8 mouse cellular contexts compared by ENCODE assay signal in genomic region chr7:142285130-142285835, GRCm38 (mm10). TPM values are rescaled to one million over a fixed set of nuclear protein-coding genes. Genes with fewer than 3 reads are reported as not detected.
A peak's percentile ranks its signal among the peaks of the same experiment; 100 is the strongest.
DNase-seq lines count a peak whose midpoint lies in the region; ATAC-seq and TF ChIP-seq lines count a peak whose summit lies in the region.

No protein-coding gene starts in this region.

- peaks cover 28% of the 10 kb centered on the region for H3K4me1 ChIP-seq in heart, embryonic 10.5 days
- peaks cover 11% of the 10 kb centered on the region; the same call in 1 of the 2 replicates for H3K4me1 ChIP-seq in kidney, embryonic 14.5 days (ENCODE audit: control insufficient read depth, insufficient read depth, low read length)
- H3K4me1 ChIP-seq in liver, embryonic 12.5 days: peaks cover 12% of the 10 kb centered on the region
- H3K4me1 ChIP-seq in neural tube, embryonic 12.5 days: peaks cover 8% of the 10 kb centered on the region; the same call in 1 of the 2 replicates

- intact Hi-C loops in gastrocnemius, adult 2 months (cut with DNase I): loop anchor here (2.0 to 10.0 kb wide), 2 partner anchors 138 to 190 kb away; partner anchors contain the start of gene Dusp8

- H3K9ac ChIP-seq in kidney, embryonic 14.5 days (ENCODE audit: low read depth, low read length): peak overlapping the region; percentile 75; the same call in 1 of the 2 replicates
- H3K9ac ChIP-seq in liver, embryonic 12.5 days: peak overlapping the region; percentile 61; the same call in 1 of the 2 replicates
- H3K9ac ChIP-seq in neural tube, embryonic 12.5 days: 0 out of 2 replicates have a peak overlapping the region, but pooled peaks have one; percentile 35

- TF ChIP-seq CTCF in gastrocnemius, adult 2 months (IDR thresholded peaks at IDR 0.05): peak; percentile 51

- H3K4me3 ChIP-seq in gastrocnemius, adult 2 months: peak overlapping the region; percentile 87
- peak overlapping the region; percentile 74 for H3K4me3 ChIP-seq in heart, embryonic 10.5 days
- H3K4me3 ChIP-seq in kidney, embryonic 14.5 days (ENCODE audit: low read length): peak overlapping the region; percentile 59
- peak overlapping the region; percentile 61; the same call in 1 of the 2 replicates for H3K4me3 ChIP-seq in liver, embryonic 12.5 days
- H3K4me3 ChIP-seq in neural tube, embryonic 12.5 days: peak overlapping the region; percentile 52

- H3K27ac ChIP-seq in gastrocnemius, adult 2 months: peak overlapping the region; percentile 89
- H3K27ac ChIP-seq in heart, embryonic 10.5 days: peak overlapping the region; percentile 90
- no peak overlapping the region; the same call in 1 of the 2 replicates for H3K27ac ChIP-seq in kidney, embryonic 14.5 days (ENCODE audit: low read depth, low read length)
- H3K27ac ChIP-seq in liver, embryonic 12.5 days: no peak overlapping the region
- H3K27ac ChIP-seq in neural tube, embryonic 12.5 days: no peak overlapping the region

- DNase-seq in gastrocnemius, adult 2 months: peak; percentile 40
- no peak for DNase-seq in gastrocnemius, postnatal 4 days (ENCODE audit: low spot score in 2 of 2)
- peak; percentile 49 to 52 for DNase-seq in cerebellum, postnatal 36 days
- DNase-seq in heart, embryonic 10.5 days (ENCODE audit: low spot score): peak; percentile 83
- DNase-seq in spleen, adult 18-20 months: no peak

- ATAC-seq in kidney, embryonic 14.5 days (ENCODE audit: low FRiP score, low TSS enrichment): peak; percentile 66
- ATAC-seq in liver, embryonic 12.5 days: 0 out of 2 replicates have a peak, but pooled peaks have one; percentile 35
- ATAC-seq in neural tube, embryonic 12.5 days (ENCODE audit: low FRiP score, low read depth): peak; percentile 66

- H3K4me2 ChIP-seq in kidney, embryonic 14.5 days (replicated peaks; ENCODE audit: low read depth, low read length): peak overlapping the region; percentile 79
- peak overlapping the region; percentile 85 for H3K4me2 ChIP-seq in liver, embryonic 12.5 days
- peak overlapping the region; percentile 82 for H3K4me2 ChIP-seq in neural tube, embryonic 12.5 days (replicated peaks)

- no peaks in the 10 kb centered on the region for H3K9me3 ChIP-seq in heart, embryonic 10.5 days
- no peaks in the 10 kb centered on the region for H3K9me3 ChIP-seq in kidney, embryonic 14.5 days (ENCODE audit: control insufficient read depth, low read length)
- H3K9me3 ChIP-seq in liver, embryonic 12.5 days (replicated peaks): no peaks in the 10 kb centered on the region
- no peaks in the 10 kb centered on the region for H3K9me3 ChIP-seq in neural tube, embryonic 12.5 days

- WGBS in heart, embryonic 10.5 days: 25% methylated on average over 23 of the region's 23 CpGs
- WGBS in kidney, embryonic 14.5 days: 9% methylated on average over 23 of the region's 23 CpGs
- 24% methylated on average over 23 of the region's 23 CpGs for WGBS in liver, embryonic 12.5 days (ENCODE audit: insufficient replicate concordance)
- 19% methylated on average over 23 of the region's 23 CpGs for WGBS in neural tube, embryonic 12.5 days

- peaks cover 5% of the 10 kb centered on the region; the same call in 1 of the 2 replicates for H3K27me3 ChIP-seq in heart, embryonic 10.5 days (ENCODE audit: insufficient read depth, poor library complexity, severe bottlenecking)
- H3K27me3 ChIP-seq in kidney, embryonic 14.5 days (ENCODE audit: control insufficient read depth, insufficient read depth, low read length): no peaks in the 10 kb centered on the region
- peaks cover 53% of the 10 kb centered on the region for H3K27me3 ChIP-seq in liver, embryonic 12.5 days (replicated peaks)
- peaks cover 12% of the 10 kb centered on the region for H3K27me3 ChIP-seq in neural tube, embryonic 12.5 days (replicated peaks)

- 0 out of 2 replicates have a peak, but pooled peaks cover 4% of the 10 kb centered on the region for H3K36me3 ChIP-seq in heart, embryonic 10.5 days
- no peaks in the 10 kb centered on the region for H3K36me3 ChIP-seq in kidney, embryonic 14.5 days (ENCODE audit: control insufficient read depth, insufficient read depth, low read length)
- H3K36me3 ChIP-seq in liver, embryonic 12.5 days: no peaks in the 10 kb centered on the region
- H3K36me3 ChIP-seq in neural tube, embryonic 12.5 days: no peaks in the 10 kb centered on the region

RNA-seq across cellular contexts. Expression of gene Gm4559, which starts 11.1 kb away (rescaled TPM):
- not detected for total RNA-seq in gastrocnemius, adult 2 months (2021)
- total RNA-seq in gastrocnemius, postnatal 4 days (2021): not detected
- not detected in 2 replicates for polyA plus RNA-seq in heart, embryonic 10.5 days (2016; fragmentation: Nextera tagmentation; extraction: Ambion mirVana)
- not detected in 2 replicates for polyA plus RNA-seq in kidney, embryonic 14.5 days (2014; fragmentation: Nextera tagmentation; extraction: Ambion mirVana)
- polyA plus RNA-seq in liver, embryonic 12.5 days (2016; fragmentation: Nextera tagmentation; extraction: Ambion mirVana): not detected in 2 replicates
- polyA plus RNA-seq in neural tube, embryonic 12.5 days (2016; fragmentation: Nextera tagmentation; extraction: Ambion mirVana): not detected in 2 replicates

RNA-seq across cellular contexts. Expression of gene Krtap5-1, which starts 11.6 kb away (rescaled TPM):
- total RNA-seq in gastrocnemius, adult 2 months (2021): not detected
- total RNA-seq in gastrocnemius, postnatal 4 days (2021): not detected
- polyA plus RNA-seq in heart, embryonic 10.5 days (2016; fragmentation: Nextera tagmentation; extraction: Ambion mirVana): not detected in 2 replicates
- not detected in 2 replicates for polyA plus RNA-seq in kidney, embryonic 14.5 days (2014; fragmentation: Nextera tagmentation; extraction: Ambion mirVana)
- not detected in 2 replicates for polyA plus RNA-seq in liver, embryonic 12.5 days (2016; fragmentation: Nextera tagmentation; extraction: Ambion mirVana)
- polyA plus RNA-seq in neural tube, embryonic 12.5 days (2016; fragmentation: Nextera tagmentation; extraction: Ambion mirVana): not detected in 2 replicates

RNA-seq across cellular contexts. Expression of gene Krtap5-4, which starts 18.1 kb away (rescaled TPM):
- not detected for total RNA-seq in gastrocnemius, adult 2 months (2021)
- not detected for total RNA-seq in gastrocnemius, postnatal 4 days (2021)
- 0.34 TPM in 1 of 2 replicates, not detected in the other for polyA plus RNA-seq in heart, embryonic 10.5 days (2016; fragmentation: Nextera tagmentation; extraction: Ambion mirVana)
- polyA plus RNA-seq in kidney, embryonic 14.5 days (2014; fragmentation: Nextera tagmentation; extraction: Ambion mirVana): not detected in 2 replicates
- not detected in 2 replicates for polyA plus RNA-seq in liver, embryonic 12.5 days (2016; fragmentation: Nextera tagmentation; extraction: Ambion mirVana)
- polyA plus RNA-seq in neural tube, embryonic 12.5 days (2016; fragmentation: Nextera tagmentation; extraction: Ambion mirVana): not detected in 2 replicates

RNA-seq across cellular contexts. Expression of gene Gm2431, which starts 27.1 kb away (rescaled TPM):
- not detected for total RNA-seq in gastrocnemius, adult 2 months (2021)
- not detected for total RNA-seq in gastrocnemius, postnatal 4 days (2021)
- polyA plus RNA-seq in heart, embryonic 10.5 days (2016; fragmentation: Nextera tagmentation; extraction: Ambion mirVana): not detected in 2 replicates
- polyA plus RNA-seq in kidney, embryonic 14.5 days (2014; fragmentation: Nextera tagmentation; extraction: Ambion mirVana): not detected in 2 replicates
- not detected in 2 replicates for polyA plus RNA-seq in liver, embryonic 12.5 days (2016; fragmentation: Nextera tagmentation; extraction: Ambion mirVana)
- not detected in 2 replicates for polyA plus RNA-seq in neural tube, embryonic 12.5 days (2016; fragmentation: Nextera tagmentation; extraction: Ambion mirVana)

RNA-seq across cellular contexts. Expression of gene Gm40460, which starts 44.4 kb away (rescaled TPM):
- not detected for total RNA-seq in gastrocnemius, adult 2 months (2021)
- total RNA-seq in gastrocnemius, postnatal 4 days (2021): not detected
- not detected in 2 replicates for polyA plus RNA-seq in heart, embryonic 10.5 days (2016; fragmentation: Nextera tagmentation; extraction: Ambion mirVana)
- not detected in 2 replicates for polyA plus RNA-seq in kidney, embryonic 14.5 days (2014; fragmentation: Nextera tagmentation; extraction: Ambion mirVana)
- polyA plus RNA-seq in liver, embryonic 12.5 days (2016; fragmentation: Nextera tagmentation; extraction: Ambion mirVana): not detected in 2 replicates
- not detected in 2 replicates for polyA plus RNA-seq in neural tube, embryonic 12.5 days (2016; fragmentation: Nextera tagmentation; extraction: Ambion mirVana)

Comparison
In these comparisons a context has a peak if more than half of its experiments do, and no peak if none do; other contexts are left out.
1. DNase-seq: peak in gastrocnemius, adult 2 months (single experiment), cerebellum, postnatal 36 days (2 of 2) and heart, embryonic 10.5 days (single experiment); none in gastrocnemius, postnatal 4 days (0 of 2) and spleen, adult 18-20 months (0 of 2).
2. H3K27ac ChIP-seq: peak in gastrocnemius, adult 2 months (single experiment) and heart, embryonic 10.5 days (single experiment); none in kidney, embryonic 14.5 days (single experiment), liver, embryonic 12.5 days (single experiment) and neural tube, embryonic 12.5 days (single experiment).
3. Peak in every context shown above with its lines, with median percentiles within 50 percentile points of each other: H3K4me3 ChIP-seq, ATAC-seq, H3K4me2 ChIP-seq and H3K9ac ChIP-seq.